12 mouse cellular contexts compared by ENCODE assay signal in the genomic region with DNA sequence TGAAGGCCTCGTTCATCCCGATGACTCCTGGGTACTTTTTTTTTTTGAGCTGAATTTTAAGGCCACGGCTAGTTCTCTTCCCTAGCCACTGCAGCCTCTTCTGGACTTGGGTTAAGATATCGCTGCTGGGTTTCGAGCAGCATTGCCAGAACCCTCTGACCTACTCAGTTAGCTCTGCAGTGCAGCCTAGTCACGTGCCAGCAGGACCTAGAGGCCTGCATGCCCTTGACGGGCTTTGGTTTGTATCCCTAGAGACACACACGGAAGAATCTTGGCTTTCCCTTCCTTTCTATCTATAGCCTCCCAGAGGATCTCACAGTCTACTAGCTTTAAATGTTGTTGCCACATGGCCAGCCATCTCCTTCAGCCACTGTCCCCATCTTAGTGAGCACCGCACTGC.
A peak's percentile ranks its signal among the peaks of the same experiment; 100 is the strongest.
DNase-seq lines count a peak whose midpoint lies in the region; ATAC-seq lines count a peak whose summit lies in the region.
"Had no signal": no experiment of that assay in that cellular context is flagged by ENCODE, and none has a peak within 500 bp of the region (broad histone marks: within the 10 kb centered on the region; RNA-seq: fewer than 3 reads in every experiment).

No protein-coding gene starts in this region.

- H3K27me3 ChIP-seq in heart, embryonic 12.5 days (replicated peaks), result no peaks in the 10 kb centered on the region
- H3K27me3 ChIP-seq in midbrain, embryonic 10.5 days (ENCODE audit: low read depth, poor library complexity, severe bottlenecking), result peaks cover 46% of the 10 kb centered on the region
- H3K27me3 ChIP-seq: megakaryocyte, embryonic 14.5 days had no signal

- no peaks in the 10 kb centered on the region for H3K9me3 ChIP-seq in heart, embryonic 12.5 days (replicated peaks)
- no peaks in the 10 kb centered on the region for H3K9me3 ChIP-seq in midbrain, embryonic 10.5 days (replicated peaks)
- H3K9me3 ChIP-seq: megakaryocyte, embryonic 14.5 days had no signal

- no peak for DNase-seq in cerebellum, adult 8-10 months
- peak; percentile 18 for DNase-seq in ovary, postnatal 36 days (ENCODE audit: low spot score)
- DNase-seq in ovary, postnatal 10 days (ENCODE audit: low spot score), result no peak
- no peak for DNase-seq in lung, postnatal 14 days
- DNase-seq in c-Kit-positive CD71-positive TER-119-positive erythroid progenitor cells, embryonic 14.5 days (ENCODE audit: low spot score), result no peak
- no peak for DNase-seq in midbrain, embryonic 10.5 days (ENCODE audit: low spot score)
- DNase-seq: embryo, embryonic 11 days; liver, postnatal 0 days; thymus, adult 18-20 months had no signal

- H3K4me1 ChIP-seq in heart, embryonic 12.5 days (replicated peaks), result peaks cover 56% of the 10 kb centered on the region
- no peaks in the 10 kb centered on the region for H3K4me1 ChIP-seq in midbrain, embryonic 10.5 days

- H3K27ac ChIP-seq in heart, embryonic 12.5 days (ENCODE audit: poor library complexity, severe bottlenecking), result peak overlapping the region; percentile 10
- no peak overlapping the region for H3K27ac ChIP-seq in midbrain, embryonic 10.5 days (replicated peaks)

- ATAC-seq in cerebellum, adult (ENCODE audit: insufficient number of reproducible peaks, low FRiP score, low TSS enrichment), result peak; percentile 37; the same call in 1 of the 2 replicates
- ATAC-seq in heart, embryonic 12.5 days (ENCODE audit: insufficient number of reproducible peaks, low FRiP score), result no peak
- ATAC-seq: liver, postnatal 0 days had no signal

- H3K4me2 ChIP-seq in heart, embryonic 12.5 days, result no peak overlapping the region

- no peak overlapping the region for H3K4me3 ChIP-seq in heart, embryonic 12.5 days
- H3K4me3 ChIP-seq in midbrain, embryonic 10.5 days, result no peak overlapping the region
- H3K4me3 ChIP-seq: megakaryocyte, embryonic 14.5 days had no signal

- 70% methylated on average over 9 of the region's 9 CpGs for WGBS in heart, embryonic 12.5 days
- WGBS in midbrain, embryonic 10.5 days, result 89% methylated on average over 9 of the region's 9 CpGs

- peaks cover 3% of the 10 kb centered on the region; the same call in 1 of the 2 replicates for H3K36me3 ChIP-seq in heart, embryonic 12.5 days
- H3K36me3 ChIP-seq in midbrain, embryonic 10.5 days, result no peaks in the 10 kb centered on the region

- H3K9ac ChIP-seq in heart, embryonic 12.5 days, result no peak overlapping the region
- H3K9ac ChIP-seq: liver, postnatal 0 days had no signal
